Mouse (Mus musculus) liver, postnatal 0 days (tissue): Measurements from ENCODE around the gene Myo9a.
"Not testable (repeated sequence)": the region's sequence is repeated elsewhere in the genome, so short reads cannot be mapped to it uniquely, and the experiment has no call there.

Experiments used
- CTCF ChIP-seq: sonication (generic); IDR thresholded peaks from 2 replicates; pipeline ENCODE4 v1.5.1; 2016; ENCODE audit warnings: antibody characterized with exemption, low read depth
- EP300 ChIP-seq: IDR thresholded peaks from 2 replicates; pipeline ENCODE4 v1.6.1; 2016; ENCODE audit warnings: antibody characterized with exemption, low read depth, mild to moderate bottlenecking

- TF ChIP-seq CTCF, EP300: not testable (repeated sequence)
Observed at GRCm38 (mm10) chr9:59806046-59806774, 55.5 kb downstream of the Myo9a start.
